ENCODE assay signal across 8 mouse cellular contexts in the genomic region with DNA sequence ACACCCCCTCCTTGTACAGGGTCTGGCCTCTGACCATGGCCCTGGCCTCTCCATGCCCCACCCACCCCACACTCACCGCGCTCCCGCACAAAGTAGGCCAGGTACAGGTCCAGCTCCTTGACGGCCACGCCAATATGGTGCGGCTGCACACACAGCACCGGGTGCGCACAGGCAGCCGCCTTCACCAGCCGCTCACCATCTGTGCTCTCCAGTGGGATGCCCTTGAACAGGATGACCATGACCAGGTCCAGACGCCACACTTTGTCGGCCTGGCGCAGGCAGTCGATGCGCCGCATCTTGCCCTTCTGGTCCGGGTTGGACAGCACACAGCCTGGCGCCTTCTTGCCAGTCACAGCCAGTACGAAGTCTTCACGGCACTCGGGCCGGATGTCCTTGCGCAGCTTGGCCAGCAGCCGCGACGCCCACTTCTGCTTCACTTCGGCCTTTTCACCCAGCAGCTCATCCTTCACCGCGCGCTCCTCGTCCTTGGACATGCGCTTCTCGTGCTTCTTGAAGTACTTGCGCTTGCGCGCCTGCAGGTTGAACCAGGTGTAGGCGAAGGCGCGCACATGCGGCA. TPM values are rescaled to one million over a fixed set of nuclear protein-coding genes. Genes with fewer than 3 reads are reported as not detected.
DNase-seq lines count a peak whose midpoint lies in the region; ATAC-seq and TF ChIP-seq lines count a peak whose summit lies in the region.

No protein-coding gene starts in this region.

- no peak for TF ChIP-seq POLR2A in testis, adult 2 months (IDR thresholded peaks at IDR 0.05; ENCODE audit: control insufficient read depth, low read depth, low read length)

- H3K36me3 ChIP-seq in forebrain, embryonic 11.5 days (ENCODE audit: control insufficient read depth, insufficient read depth, low read length) = no peaks in the 10 kb centered on the region; the same call in 1 of the 2 replicates
- peaks cover 8% of the 10 kb centered on the region for H3K36me3 ChIP-seq in forebrain, postnatal 0 days (ENCODE audit: insufficient read depth)
- 0 out of 2 replicates have a peak, but pooled peaks cover 12% of the 10 kb centered on the region for H3K36me3 ChIP-seq in embryonic facial prominence, embryonic 12.5 days
- H3K36me3 ChIP-seq in testis, adult 2 months (ENCODE audit: control insufficient read depth, insufficient read depth, low read length) = no peaks in the 10 kb centered on the region
- H3K36me3 ChIP-seq in intestine, embryonic 15.5 days = no peaks in the 10 kb centered on the region

- peak; percentile 50 for DNase-seq in forebrain, embryonic 11.5 days (ENCODE audit: low spot score)
- DNase-seq in forebrain, postnatal 0 days = no peak
- DNase-seq in ovary, postnatal 36 days (ENCODE audit: low spot score) = peak; percentile 63
- DNase-seq in ovary, postnatal 10 days (ENCODE audit: low spot score) = no peak

- peaks cover 12% of the 10 kb centered on the region for H3K27me3 ChIP-seq in forebrain, embryonic 11.5 days (ENCODE audit: control insufficient read depth, insufficient read depth, low read length)
- no peaks in the 10 kb centered on the region for H3K27me3 ChIP-seq in forebrain, postnatal 0 days (ENCODE audit: insufficient read depth, low read length)
- H3K27me3 ChIP-seq in embryonic facial prominence, embryonic 12.5 days = peaks cover 15% of the 10 kb centered on the region
- H3K27me3 ChIP-seq in testis, adult 2 months (ENCODE audit: control insufficient read depth, insufficient read depth, low read length) = no peaks in the 10 kb centered on the region
- H3K27me3 ChIP-seq in intestine, embryonic 15.5 days (replicated peaks) = no peaks in the 10 kb centered on the region

- no peak overlapping the region for H3K4me3 ChIP-seq in forebrain, embryonic 11.5 days (ENCODE audit: low read depth, low read length)
- no peak overlapping the region for H3K4me3 ChIP-seq in forebrain, postnatal 0 days (ENCODE audit: low read depth, low read length)
- no peak overlapping the region for H3K4me3 ChIP-seq in embryonic facial prominence, embryonic 12.5 days
- H3K4me3 ChIP-seq in testis, adult 2 months (ENCODE audit: control insufficient read depth, low read depth, low read length) = peak overlapping the region; percentile 78
- no peak overlapping the region for H3K4me3 ChIP-seq in intestine, embryonic 15.5 days (replicated peaks)

- peaks cover 16% of the 10 kb centered on the region; the same call in 1 of the 2 replicates for H3K4me1 ChIP-seq in forebrain, embryonic 11.5 days (replicated peaks; ENCODE audit: control insufficient read depth, insufficient read depth, low read length)
- H3K4me1 ChIP-seq in forebrain, postnatal 0 days (ENCODE audit: insufficient read depth) = peaks cover 10% of the 10 kb centered on the region; the same call in 1 of the 2 replicates
- H3K4me1 ChIP-seq in embryonic facial prominence, embryonic 12.5 days = peaks cover 45% of the 10 kb centered on the region
- peaks cover 31% of the 10 kb centered on the region for H3K4me1 ChIP-seq in testis, adult 2 months (ENCODE audit: control insufficient read depth, insufficient read depth, low read length)
- peaks cover 47% of the 10 kb centered on the region for H3K4me1 ChIP-seq in intestine, embryonic 15.5 days (replicated peaks)

- H3K9me3 ChIP-seq in forebrain, embryonic 11.5 days (ENCODE audit: control insufficient read depth, low read length) = no peaks in the 10 kb centered on the region
- no peaks in the 10 kb centered on the region for H3K9me3 ChIP-seq in forebrain, postnatal 0 days (ENCODE audit: low read length)
- H3K9me3 ChIP-seq in embryonic facial prominence, embryonic 12.5 days = no peaks in the 10 kb centered on the region
- no peaks in the 10 kb centered on the region for H3K9me3 ChIP-seq in intestine, embryonic 15.5 days

- H3K4me2 ChIP-seq in forebrain, embryonic 11.5 days (ENCODE audit: low read depth, low read length, severe bottlenecking) = no peak overlapping the region
- no peak overlapping the region for H3K4me2 ChIP-seq in forebrain, postnatal 0 days (ENCODE audit: low read depth)
- no peak overlapping the region for H3K4me2 ChIP-seq in embryonic facial prominence, embryonic 12.5 days (replicated peaks)
- H3K4me2 ChIP-seq in intestine, embryonic 15.5 days (replicated peaks) = no peak overlapping the region

- no peak overlapping the region for H3K27ac ChIP-seq in forebrain, embryonic 11.5 days (ENCODE audit: low read depth, low read length)
- H3K27ac ChIP-seq in forebrain, postnatal 0 days (ENCODE audit: low read depth, low read length) = no peak overlapping the region
- no peak overlapping the region for H3K27ac ChIP-seq in embryonic facial prominence, embryonic 12.5 days
- H3K27ac ChIP-seq in testis, adult 2 months (ENCODE audit: control insufficient read depth, insufficient read depth, low read depth, low read length) = peak overlapping the region; percentile 48; the same call in 1 of the 2 replicates
- H3K27ac ChIP-seq in intestine, embryonic 15.5 days = no peak overlapping the region

- ATAC-seq in forebrain, embryonic 11.5 days (replicated peaks; ENCODE audit: low FRiP score) = no peak
- no peak for ATAC-seq in forebrain, postnatal 0 days
- ATAC-seq in embryonic facial prominence, embryonic 12.5 days (ENCODE audit: insufficient number of reproducible peaks, insufficient read depth, low FRiP score, low TSS enrichment) = 0 out of 2 replicates have a peak, but pooled peaks have one; percentile 2
- ATAC-seq in intestine, embryonic 15.5 days = no peak
- ATAC-seq in erythroid progenitor cell, adult 5-6 weeks (replicated peaks; ENCODE audit: low FRiP score, poor library complexity, severe bottlenecking) = no peak

- no peak overlapping the region for H3K9ac ChIP-seq in forebrain, embryonic 11.5 days (ENCODE audit: low read length)
- H3K9ac ChIP-seq in forebrain, postnatal 0 days = no peak overlapping the region
- H3K9ac ChIP-seq in embryonic facial prominence, embryonic 12.5 days = no peak overlapping the region
- no peak overlapping the region for H3K9ac ChIP-seq in intestine, embryonic 15.5 days

- WGBS in forebrain, embryonic 11.5 days = 87% methylated on average over 40 of the region's 40 CpGs
- 90% methylated on average over 40 of the region's 40 CpGs for WGBS in forebrain, postnatal 0 days
- 87% methylated on average over 40 of the region's 40 CpGs for WGBS in embryonic facial prominence, embryonic 12.5 days
- WGBS in intestine, embryonic 15.5 days = 87% methylated on average over 40 of the region's 40 CpGs

- no peak for TF ChIP-seq CTCF in forebrain, postnatal 0 days (IDR thresholded peaks at IDR 0.05; ENCODE audit: low read depth)
- TF ChIP-seq CTCF in testis, adult 2 months (IDR thresholded peaks at IDR 0.05; ENCODE audit: control insufficient read depth, insufficient read depth, insufficient replicate concordance, low read depth, low read length) = no peak

RNA-seq across cellular contexts. Expression of gene Smim24, which starts 27.4 kb away (rescaled TPM):
- 2.8 and 3.3 TPM in 2 replicates for polyA plus RNA-seq in forebrain, embryonic 11.5 days (2014; fragmentation: Nextera tagmentation; extraction: Ambion mirVana)
- 0.77 and 1.3 TPM in 2 replicates for total RNA-seq in forebrain, postnatal 0 days (2014; rRNA removed)
- 1.7 TPM in 2 replicates for polyA plus RNA-seq in forebrain, postnatal 0 days (2015; fragmentation: Nextera tagmentation; extraction: Ambion mirVana)
- polyA plus RNA-seq in embryonic facial prominence, embryonic 12.5 days (2016; fragmentation: Nextera tagmentation; extraction: Ambion mirVana) = 3.1 and 3.4 TPM in 2 replicates
- polyA plus RNA-seq in testis, adult 2 months (2012; rRNA removed) = 3,568 and 3,612 TPM in 2 replicates
- polyA plus RNA-seq in intestine, embryonic 15.5 days (2015; fragmentation: Nextera tagmentation; extraction: Ambion mirVana) = 235 and 288 TPM in 2 replicates
- 5.4 and 7.5 TPM in 2 replicates for total RNA-seq in erythroid progenitor cell, adult 5-6 weeks (2015; ENCODE audit: low replicate concordance)
- total RNA-seq in erythroid progenitor cell, adult 5-6 weeks (2017; ENCODE audit: low replicate concordance) = 4.2 TPM in 1 of 2 replicates, not detected in the other

RNA-seq across cellular contexts. Expression of gene Gm48552, which starts 31.5 kb away (rescaled TPM):
- polyA plus RNA-seq in forebrain, embryonic 11.5 days (2014; fragmentation: Nextera tagmentation; extraction: Ambion mirVana) = 1.1 and 3.0 TPM in 2 replicates
- total RNA-seq in forebrain, postnatal 0 days (2014; rRNA removed) = 5.8 and 16.6 TPM in 2 replicates
- polyA plus RNA-seq in forebrain, postnatal 0 days (2015; fragmentation: Nextera tagmentation; extraction: Ambion mirVana) = 1.9 and 3.7 TPM in 2 replicates
- polyA plus RNA-seq in embryonic facial prominence, embryonic 12.5 days (2016; fragmentation: Nextera tagmentation; extraction: Ambion mirVana) = 2.0 and 3.8 TPM in 2 replicates
- polyA plus RNA-seq in testis, adult 2 months (2012; rRNA removed) = 0.65 TPM in 1 of 2 replicates, not detected in the other
- 1.4 TPM in 1 of 2 replicates, not detected in the other for polyA plus RNA-seq in intestine, embryonic 15.5 days (2015; fragmentation: Nextera tagmentation; extraction: Ambion mirVana)
- not detected in 2 replicates for total RNA-seq in erythroid progenitor cell, adult 5-6 weeks (2015; ENCODE audit: low replicate concordance)
- not detected in 2 replicates for total RNA-seq in erythroid progenitor cell, adult 5-6 weeks (2017; ENCODE audit: low replicate concordance)

RNA-seq across cellular contexts. Expression of gene Nfic, which starts 35.2 kb away (rescaled TPM):
- 10.5 and 10.8 TPM in 2 replicates for polyA plus RNA-seq in forebrain, embryonic 11.5 days (2014; fragmentation: Nextera tagmentation; extraction: Ambion mirVana)
- total RNA-seq in forebrain, postnatal 0 days (2014; rRNA removed) = 9.0 and 14.5 TPM in 2 replicates
- polyA plus RNA-seq in forebrain, postnatal 0 days (2015; fragmentation: Nextera tagmentation; extraction: Ambion mirVana) = 14.8 and 23.1 TPM in 2 replicates
- 46.2 and 50.8 TPM in 2 replicates for polyA plus RNA-seq in embryonic facial prominence, embryonic 12.5 days (2016; fragmentation: Nextera tagmentation; extraction: Ambion mirVana)
- polyA plus RNA-seq in testis, adult 2 months (2012; rRNA removed) = 9.8 and 9.9 TPM in 2 replicates
- 52.8 and 56.0 TPM in 2 replicates for polyA plus RNA-seq in intestine, embryonic 15.5 days (2015; fragmentation: Nextera tagmentation; extraction: Ambion mirVana)
- 10.1 and 15.1 TPM in 2 replicates for total RNA-seq in erythroid progenitor cell, adult 5-6 weeks (2015; ENCODE audit: low replicate concordance)
- 0.45 and 0.90 TPM in 2 replicates for total RNA-seq in erythroid progenitor cell, adult 5-6 weeks (2017; ENCODE audit: low replicate concordance)

RNA-seq across cellular contexts. Expression of gene Gm48551, which starts 36.0 kb away (rescaled TPM):
- 3.0 and 3.5 TPM in 2 replicates for polyA plus RNA-seq in forebrain, embryonic 11.5 days (2014; fragmentation: Nextera tagmentation; extraction: Ambion mirVana)
- total RNA-seq in forebrain, postnatal 0 days (2014; rRNA removed) = 2.5 and 3.3 TPM in 2 replicates
- polyA plus RNA-seq in forebrain, postnatal 0 days (2015; fragmentation: Nextera tagmentation; extraction: Ambion mirVana) = 5.0 and 7.3 TPM in 2 replicates
- 2.9 and 4.1 TPM in 2 replicates for polyA plus RNA-seq in embryonic facial prominence, embryonic 12.5 days (2016; fragmentation: Nextera tagmentation; extraction: Ambion mirVana)
- 1.2 and 1.6 TPM in 2 replicates for polyA plus RNA-seq in testis, adult 2 months (2012; rRNA removed)
- polyA plus RNA-seq in intestine, embryonic 15.5 days (2015; fragmentation: Nextera tagmentation; extraction: Ambion mirVana) = 2.8 and 3.6 TPM in 2 replicates
- total RNA-seq in erythroid progenitor cell, adult 5-6 weeks (2015; ENCODE audit: low replicate concordance) = 2.1 and 4.3 TPM in 2 replicates
- total RNA-seq in erythroid progenitor cell, adult 5-6 weeks (2017; ENCODE audit: low replicate concordance) = not detected in 2 replicates

RNA-seq across cellular contexts. Expression of gene Dohh, which starts 36.1 kb away (rescaled TPM):
- 61.0 and 66.3 TPM in 2 replicates for polyA plus RNA-seq in forebrain, embryonic 11.5 days (2014; fragmentation: Nextera tagmentation; extraction: Ambion mirVana)
- total RNA-seq in forebrain, postnatal 0 days (2014; rRNA removed) = 126 and 139 TPM in 2 replicates
- 111 and 125 TPM in 2 replicates for polyA plus RNA-seq in forebrain, postnatal 0 days (2015; fragmentation: Nextera tagmentation; extraction: Ambion mirVana)
- 73.6 and 77.0 TPM in 2 replicates for polyA plus RNA-seq in embryonic facial prominence, embryonic 12.5 days (2016; fragmentation: Nextera tagmentation; extraction: Ambion mirVana)
- 38.5 and 46.3 TPM in 2 replicates for polyA plus RNA-seq in testis, adult 2 months (2012; rRNA removed)
- 89.2 and 100 TPM in 2 replicates for polyA plus RNA-seq in intestine, embryonic 15.5 days (2015; fragmentation: Nextera tagmentation; extraction: Ambion mirVana)
- total RNA-seq in erythroid progenitor cell, adult 5-6 weeks (2015; ENCODE audit: low replicate concordance) = 8.8 TPM in 1 of 2 replicates, not detected in the other
- total RNA-seq in erythroid progenitor cell, adult 5-6 weeks (2017; ENCODE audit: low replicate concordance) = 4.0 and 17.2 TPM in 2 replicates

Comparison
In these comparisons a context has a peak if more than half of its experiments do, and no peak if none do; other contexts are left out.
1. DNase-seq: peak in forebrain, embryonic 11.5 days (single experiment) and ovary, postnatal 36 days (single experiment); none in forebrain, postnatal 0 days (single experiment) and ovary, postnatal 10 days (single experiment).
2. RNA of gene Smim24, which starts 27.4 kb away (polyA plus RNA-seq): 3,568 to 3,612 TPM in testis, adult 2 months and 235 to 288 TPM in intestine, embryonic 15.5 days; 3.1 to 3.4 TPM in embryonic facial prominence, embryonic 12.5 days, 2.8 to 3.3 TPM in forebrain, embryonic 11.5 days and 1.7 TPM in forebrain, postnatal 0 days; every median in the first group is over 10 times any median in the second.